Mouse (Mus musculus): ENCODE measurements around the gene Tfap2a. TPM values are rescaled to one million over a fixed set of nuclear protein-coding genes. Genes with fewer than 3 reads are reported as not detected.

The Tfap2a gene
- polyA plus RNA-seq, 1 experiment from 2014 or later, result 20.6 TPM

DNA sequence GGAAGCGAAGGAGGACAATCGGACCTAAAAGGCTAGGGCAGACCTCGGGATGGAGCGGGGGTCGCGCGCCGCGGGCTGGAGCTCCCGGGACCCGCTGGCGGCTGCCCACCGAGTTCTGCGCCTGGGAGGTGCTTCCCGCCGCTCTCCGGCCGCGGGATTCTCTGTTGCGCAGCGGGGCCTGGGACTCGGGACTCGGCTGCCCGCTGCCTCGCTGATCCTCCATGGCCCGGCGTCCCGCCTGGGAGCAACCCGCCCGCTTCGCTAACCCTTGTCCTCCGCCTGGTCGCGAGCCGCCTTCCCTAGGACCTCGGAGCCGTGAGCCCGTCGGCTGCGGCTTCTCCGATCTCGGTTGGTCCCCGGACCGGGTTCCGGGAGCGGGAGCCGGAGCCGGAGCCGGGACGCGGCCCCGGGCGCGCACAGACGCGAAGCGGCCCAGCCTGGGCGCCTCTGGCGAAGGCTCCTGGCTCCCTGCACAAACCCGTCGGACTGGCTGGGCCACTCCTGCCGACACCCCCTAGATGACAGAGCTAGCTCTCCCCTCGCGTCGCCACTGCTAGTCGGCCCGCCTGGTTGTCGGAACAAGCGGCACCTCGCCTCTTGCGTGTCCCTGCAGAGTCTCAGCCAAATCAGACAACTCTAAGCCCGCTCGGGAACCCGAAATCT is 6.9 kb downstream of the Tfap2a start:
- Histone ChIP-seq H3K4me3 (ENCODE audit: low read depth, low read length) (peak overlapping the region; percentile 49), H3K4me1 (replicated peaks; ENCODE audit: control insufficient read depth, insufficient read depth, low read length) (no peaks in the 10 kb centered on the region; the same call in 1 of the 2 replicates), H3K27me3 (ENCODE audit: control insufficient read depth, insufficient read depth, low read length) (peaks cover 77% of the 10 kb centered on the region), H3K4me2 (replicated peaks; ENCODE audit: low read depth, low read length) (peak overlapping the region; percentile 70), H3K27ac (ENCODE audit: low read depth, low read length) (peak overlapping the region; percentile 96), H3K9ac (ENCODE audit: low read depth, low read length) (peak overlapping the region; percentile 74), H3K9me3 (ENCODE audit: control insufficient read depth, low read length) (no peaks in the 10 kb centered on the region), H3K36me3 (ENCODE audit: control insufficient read depth, insufficient read depth, low read length) (no peaks in the 10 kb centered on the region)
- under 1% methylated on average over 55 of the region's 74 CpGs for WGBS
- peak; percentile 63 for ATAC-seq (ENCODE audit: low FRiP score)
- peak; percentile 77 for DNase-seq (ENCODE audit: low spot score)

DNA sequence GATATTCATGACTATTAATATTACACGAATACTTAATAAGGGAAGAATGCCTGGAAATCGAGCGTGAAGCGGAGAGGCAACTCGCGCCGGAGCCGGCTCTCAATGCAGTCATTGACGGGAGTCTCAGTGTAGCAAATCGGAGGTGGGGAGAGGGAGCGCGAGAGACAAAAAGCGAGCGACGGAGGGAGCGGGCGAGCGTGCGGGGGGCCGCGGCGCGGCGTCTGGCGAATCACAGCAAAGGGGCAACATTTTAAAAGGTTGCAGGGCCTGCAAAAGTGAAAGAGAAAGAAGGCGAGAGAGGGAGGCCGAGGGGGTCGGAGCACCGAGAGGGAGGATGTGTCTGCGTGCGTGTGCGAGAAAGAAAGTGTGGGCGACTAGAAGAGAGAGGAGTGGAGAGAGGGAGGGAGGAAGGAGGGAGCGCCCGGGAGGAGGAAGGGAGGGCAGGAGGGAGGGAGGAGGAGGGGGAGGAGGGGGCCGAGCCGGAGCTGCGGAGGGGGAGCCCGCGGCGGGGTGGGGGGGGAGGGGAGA is 7.5 kb downstream of the Tfap2a start:
- WGBS, result under 1% methylated on average over 35 of the region's 41 CpGs
- H3K27me3 ChIP-seq (ENCODE audit: control insufficient read depth, insufficient read depth, low read length), result peaks cover 76% of the 10 kb centered on the region
- peak overlapping the region; percentile 70 for H3K4me2 ChIP-seq (replicated peaks; ENCODE audit: low read depth, low read length)
- H3K27ac ChIP-seq (ENCODE audit: low read depth, low read length), result peak overlapping the region; percentile 96
- no peaks in the 10 kb centered on the region for H3K9me3 ChIP-seq (ENCODE audit: control insufficient read depth, low read length)
- DNase-seq (ENCODE audit: low spot score) (peak; percentile 84), ATAC-seq (ENCODE audit: low FRiP score) (peak; percentile 84)
- H3K4me1 ChIP-seq (replicated peaks; ENCODE audit: control insufficient read depth, insufficient read depth, low read length), result no peaks in the 10 kb centered on the region; the same call in 1 of the 2 replicates
- no peaks in the 10 kb centered on the region for H3K36me3 ChIP-seq (ENCODE audit: control insufficient read depth, insufficient read depth, low read length)
- peak overlapping the region; percentile 49 for H3K4me3 ChIP-seq (ENCODE audit: low read depth, low read length)
- peak overlapping the region; percentile 74 for H3K9ac ChIP-seq (ENCODE audit: low read depth, low read length)

DNA sequence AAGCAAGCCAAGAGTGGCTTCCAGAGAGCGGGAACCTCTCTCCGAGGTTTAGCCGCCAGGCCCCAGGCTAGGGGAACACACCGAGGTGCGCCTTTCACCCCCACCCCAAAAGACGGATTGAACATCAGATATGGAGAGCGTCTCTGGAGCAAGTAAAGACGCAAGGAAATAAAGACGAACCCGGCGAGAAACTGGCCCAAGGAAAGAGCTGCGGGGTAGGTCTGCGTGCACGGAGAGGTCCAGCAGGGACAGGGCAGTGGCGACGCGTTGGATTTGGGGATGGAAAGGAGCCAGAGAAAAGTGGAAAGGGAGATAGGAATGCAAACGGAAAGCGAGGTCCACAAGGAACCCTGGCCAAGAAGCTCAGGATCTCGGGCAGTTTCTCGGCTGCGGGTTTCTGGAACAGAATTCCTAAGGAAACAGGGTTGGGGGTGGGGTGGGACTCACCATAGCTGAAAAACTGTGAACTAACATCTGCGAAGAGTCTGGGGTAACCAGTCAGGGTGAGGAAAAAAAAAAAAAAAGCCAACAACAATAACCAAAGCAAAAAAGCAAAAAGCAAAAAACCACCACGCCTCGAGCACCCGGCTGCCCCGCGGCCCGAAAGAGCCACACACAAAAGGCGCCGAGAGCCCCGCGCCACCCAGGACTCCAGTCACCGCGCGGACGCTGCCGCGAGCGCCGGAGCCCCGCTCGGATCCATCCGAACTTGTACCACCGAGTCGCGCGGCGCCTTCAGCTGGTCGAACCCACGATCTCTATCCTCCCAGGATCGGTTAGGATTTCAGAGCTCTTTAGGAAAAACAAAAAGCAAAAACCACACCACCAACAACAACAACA is 8.4 kb downstream of the Tfap2a start:
- Histone ChIP-seq H3K9ac (ENCODE audit: low read depth, low read length) (peak overlapping the region; percentile 70), H3K4me3 (ENCODE audit: low read depth, low read length) (peak overlapping the region; percentile 49), H3K27ac (ENCODE audit: low read depth, low read length) (peak overlapping the region; percentile 96), H3K36me3 (ENCODE audit: control insufficient read depth, insufficient read depth, low read length) (no peaks in the 10 kb centered on the region), H3K9me3 (ENCODE audit: control insufficient read depth, low read length) (no peaks in the 10 kb centered on the region), H3K4me2 (replicated peaks; ENCODE audit: low read depth, low read length) (peak overlapping the region; percentile 43), H3K4me1 (replicated peaks; ENCODE audit: control insufficient read depth, insufficient read depth, low read length) (no peaks in the 10 kb centered on the region; the same call in 1 of the 2 replicates), H3K27me3 (ENCODE audit: control insufficient read depth, insufficient read depth, low read length) (peaks cover 73% of the 10 kb centered on the region)
- under 1% methylated on average over 52 of the region's 52 CpGs for WGBS
- DNase-seq (ENCODE audit: low spot score) (no peak), ATAC-seq (ENCODE audit: low FRiP score) (no peak)

DNA sequence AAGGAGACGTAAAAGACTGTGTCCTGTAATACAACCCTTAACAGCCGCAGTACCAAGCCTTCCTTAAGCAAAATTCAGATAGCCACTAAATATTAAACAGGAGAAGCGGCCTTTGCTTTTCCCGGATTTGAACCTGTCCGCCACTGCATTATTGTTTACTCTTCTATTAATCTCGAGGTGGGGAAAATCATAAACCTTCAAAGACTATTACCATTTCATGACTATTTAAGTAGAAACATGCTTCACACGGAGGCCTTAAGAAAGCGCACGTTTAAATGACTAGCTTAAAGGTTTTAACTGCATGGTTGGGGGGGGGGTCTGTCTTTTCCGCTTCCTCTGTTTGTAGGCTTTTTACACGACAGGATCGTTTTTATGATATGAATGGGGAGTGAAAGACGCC is 9.1 kb downstream of the Tfap2a start:
- no peaks in the 10 kb centered on the region for H3K9me3 ChIP-seq (ENCODE audit: control insufficient read depth, low read length)
- DNase-seq (ENCODE audit: low spot score), result no peak
- H3K4me1 ChIP-seq (replicated peaks; ENCODE audit: control insufficient read depth, insufficient read depth, low read length), result no peaks in the 10 kb centered on the region; the same call in 1 of the 2 replicates
- peak overlapping the region; percentile 70 for H3K9ac ChIP-seq (ENCODE audit: low read depth, low read length)
- peaks cover 70% of the 10 kb centered on the region for H3K27me3 ChIP-seq (ENCODE audit: control insufficient read depth, insufficient read depth, low read length)
- ATAC-seq (ENCODE audit: low FRiP score), result no peak
- H3K27ac ChIP-seq (ENCODE audit: low read depth, low read length), result peak overlapping the region; percentile 96
- H3K36me3 ChIP-seq (ENCODE audit: control insufficient read depth, insufficient read depth, low read length), result no peaks in the 10 kb centered on the region
- H3K4me3 ChIP-seq (ENCODE audit: low read depth, low read length), result peak overlapping the region; percentile 49
- H3K4me2 ChIP-seq (replicated peaks; ENCODE audit: low read depth, low read length), result no peak overlapping the region
- WGBS, result 1% methylated on average over 13 of the region's 13 CpGs

DNA sequence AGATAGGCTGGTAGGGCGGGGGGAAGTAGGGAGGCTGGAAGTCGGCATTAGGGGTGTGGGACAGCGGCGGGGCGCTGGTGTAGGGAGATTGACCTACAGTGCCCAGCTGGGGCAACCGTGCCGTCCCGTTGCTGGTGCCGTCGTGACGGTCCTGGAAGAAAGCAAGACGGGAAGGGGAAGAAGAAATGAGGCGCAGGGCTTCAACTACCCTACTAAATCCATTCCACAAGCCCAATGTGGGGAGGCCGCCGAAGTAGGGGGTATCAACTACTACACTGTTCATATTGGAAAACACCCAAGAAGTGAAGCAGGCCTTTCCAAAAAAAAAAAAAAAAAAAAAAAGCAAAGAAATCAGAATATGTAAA is 9.6 kb downstream of the Tfap2a start:
- Histone ChIP-seq H3K4me3 (ENCODE audit: low read depth, low read length) (peak overlapping the region; percentile 49), H3K9ac (ENCODE audit: low read depth, low read length) (peak overlapping the region; percentile 70), H3K27ac (ENCODE audit: low read depth, low read length) (peak overlapping the region; percentile 96), H3K4me1 (replicated peaks; ENCODE audit: control insufficient read depth, insufficient read depth, low read length) (no peaks in the 10 kb centered on the region; the same call in 1 of the 2 replicates), H3K36me3 (ENCODE audit: control insufficient read depth, insufficient read depth, low read length) (no peaks in the 10 kb centered on the region), H3K27me3 (ENCODE audit: control insufficient read depth, insufficient read depth, low read length) (peaks cover 70% of the 10 kb centered on the region), H3K4me2 (replicated peaks; ENCODE audit: low read depth, low read length) (0 out of 2 replicates have a peak overlapping the region, but pooled peaks have one; percentile 8), H3K9me3 (ENCODE audit: control insufficient read depth, low read length) (no peaks in the 10 kb centered on the region)
- no peak for ATAC-seq (ENCODE audit: low FRiP score)
- DNase-seq (ENCODE audit: low spot score), result no peak
- WGBS, result 2% methylated on average over 15 of the region's 15 CpGs

DNA sequence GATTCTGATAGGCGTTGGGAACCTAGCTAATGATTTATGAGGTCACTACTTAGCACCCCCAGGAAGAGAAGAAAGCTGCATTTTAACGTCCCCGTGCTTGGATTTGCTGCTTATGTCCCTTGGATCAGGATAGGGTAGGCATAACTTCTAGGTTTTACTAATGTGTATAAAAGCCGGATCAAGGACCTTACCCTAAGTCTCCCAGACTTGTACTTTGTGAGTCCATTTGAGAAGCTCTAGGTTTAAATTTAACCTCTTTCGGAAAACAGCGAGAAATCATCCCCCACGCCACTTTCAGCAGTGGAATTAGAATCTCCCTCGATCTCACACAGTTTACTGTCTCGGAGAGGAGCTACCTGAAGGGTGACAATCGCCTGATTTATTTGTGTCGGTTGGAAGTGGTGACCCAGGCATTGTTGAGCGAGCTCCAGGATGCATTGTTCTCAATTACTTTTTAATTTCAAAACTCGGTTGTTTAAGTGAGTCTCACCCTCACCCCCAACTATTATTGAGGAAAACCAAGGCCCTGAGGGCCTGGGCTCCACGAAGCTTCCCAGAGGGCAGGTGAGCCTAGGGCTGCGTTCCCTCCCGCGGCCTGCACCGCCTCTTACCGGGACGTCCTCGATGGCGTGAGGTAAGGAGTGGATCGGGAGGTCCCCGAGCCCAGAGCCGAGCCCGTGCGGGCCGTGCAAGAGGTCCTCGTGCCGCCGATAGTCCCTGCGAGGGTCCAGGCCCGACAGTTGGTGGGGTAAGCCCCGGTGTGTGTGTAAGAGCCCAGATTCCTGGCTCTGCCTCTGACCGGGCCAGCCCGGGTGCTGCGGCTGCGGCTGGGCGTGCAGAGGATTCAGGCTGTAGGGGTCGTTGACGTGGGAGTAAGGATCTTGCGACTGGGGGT is 10.2 kb downstream of the Tfap2a start:
- peak overlapping the region; percentile 70 for H3K9ac ChIP-seq (ENCODE audit: low read depth, low read length)
- H3K9me3 ChIP-seq (ENCODE audit: control insufficient read depth, low read length), result no peaks in the 10 kb centered on the region
- no peaks in the 10 kb centered on the region; the same call in 1 of the 2 replicates for H3K4me1 ChIP-seq (replicated peaks; ENCODE audit: control insufficient read depth, insufficient read depth, low read length)
- peak overlapping the region; percentile 8 for H3K4me2 ChIP-seq (replicated peaks; ENCODE audit: low read depth, low read length)
- no peak for ATAC-seq (ENCODE audit: low FRiP score)
- peak overlapping the region; percentile 96 for H3K27ac ChIP-seq (ENCODE audit: low read depth, low read length)
- WGBS, result under 1% methylated on average over 42 of the region's 42 CpGs
- DNase-seq (ENCODE audit: low spot score), result no peak
- peak overlapping the region; percentile 49 for H3K4me3 ChIP-seq (ENCODE audit: low read depth, low read length)
- no peaks in the 10 kb centered on the region for H3K36me3 ChIP-seq (ENCODE audit: control insufficient read depth, insufficient read depth, low read length)
- H3K27me3 ChIP-seq (ENCODE audit: control insufficient read depth, insufficient read depth, low read length), result peaks cover 64% of the 10 kb centered on the region

DNA sequence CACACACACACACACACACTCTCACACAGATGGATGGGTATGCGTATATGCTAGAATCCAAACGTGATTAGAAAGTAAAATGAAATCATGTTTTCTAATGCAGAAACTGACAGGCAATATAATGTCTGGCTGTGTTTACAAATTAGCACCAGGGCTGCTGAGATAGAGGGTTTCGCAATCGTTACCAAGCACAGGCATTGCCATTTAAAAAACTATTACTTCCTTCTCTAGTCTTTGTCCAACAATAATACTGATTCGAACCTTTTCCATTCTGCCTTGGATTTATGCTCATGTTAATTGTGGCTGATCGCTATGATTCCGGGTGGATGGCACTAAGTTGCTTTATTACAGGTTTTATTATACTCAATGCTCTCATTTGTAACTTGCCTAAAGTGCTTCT is 12.3 kb downstream of the Tfap2a start:
- Histone ChIP-seq H3K9ac (ENCODE audit: low read depth, low read length) (no peak overlapping the region), H3K27me3 (ENCODE audit: control insufficient read depth, insufficient read depth, low read length) (peaks cover 57% of the 10 kb centered on the region), H3K36me3 (ENCODE audit: control insufficient read depth, insufficient read depth, low read length) (no peaks in the 10 kb centered on the region), H3K9me3 (ENCODE audit: control insufficient read depth, low read length) (no peaks in the 10 kb centered on the region), H3K27ac (ENCODE audit: low read depth, low read length) (no peak overlapping the region), H3K4me1 (replicated peaks; ENCODE audit: control insufficient read depth, insufficient read depth, low read length) (no peaks in the 10 kb centered on the region; the same call in 1 of the 2 replicates), H3K4me3 (ENCODE audit: low read depth, low read length) (peak overlapping the region; percentile 20), H3K4me2 (replicated peaks; ENCODE audit: low read depth, low read length) (peak overlapping the region; percentile 17; the same call in 1 of the 2 replicates)
- 6% methylated on average over 7 of the region's 7 CpGs for WGBS
- no peak for DNase-seq (ENCODE audit: low spot score)
- ATAC-seq (ENCODE audit: low FRiP score), result no peak

DNA sequence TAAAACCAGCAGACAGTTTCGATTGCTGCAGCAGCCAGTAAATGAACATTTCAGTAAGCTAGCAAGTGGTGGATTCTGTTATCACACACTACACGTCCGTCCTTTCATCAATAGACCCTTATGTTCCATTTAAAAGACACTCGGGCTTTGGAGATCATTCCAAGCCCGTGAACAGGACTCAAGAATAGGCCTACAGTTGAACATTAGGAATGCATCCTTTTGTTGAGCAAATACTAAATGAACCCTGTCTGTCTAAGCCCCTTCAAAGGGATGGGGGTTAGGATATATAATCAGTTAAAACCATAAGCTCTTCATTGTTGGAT is 14.6 kb downstream of the Tfap2a start:
- Histone ChIP-seq H3K9ac (ENCODE audit: low read depth, low read length) (no peak overlapping the region), H3K9me3 (ENCODE audit: control insufficient read depth, low read length) (no peaks in the 10 kb centered on the region), H3K27me3 (ENCODE audit: control insufficient read depth, insufficient read depth, low read length) (peaks cover 66% of the 10 kb centered on the region), H3K27ac (ENCODE audit: low read depth, low read length) (peak overlapping the region; percentile 72), H3K4me2 (replicated peaks; ENCODE audit: low read depth, low read length) (peak overlapping the region; percentile 80), H3K4me1 (replicated peaks; ENCODE audit: control insufficient read depth, insufficient read depth, low read length) (no peaks in the 10 kb centered on the region), H3K4me3 (ENCODE audit: low read depth, low read length) (peak overlapping the region; percentile 43), H3K36me3 (ENCODE audit: control insufficient read depth, insufficient read depth, low read length) (no peaks in the 10 kb centered on the region)
- WGBS, result 10% methylated on average over 5 of the region's 5 CpGs
- ATAC-seq (ENCODE audit: low FRiP score), result no peak
- DNase-seq (ENCODE audit: low spot score), result no peak

Data from hindbrain, embryonic 11.5 days (tissue).